Mouse (Mus musculus) urinary bladder, postnatal 10 days (tissue): Measurements from ENCODE around the gene Mindy4.

Experiments used
- DNase-seq: peaks from one replicate; pipeline ENCODE4 v3.0.0; 2022; ENCODE audit warnings: low spot score

The Mindy4 gene

GRCm38 (mm10) chr6:55257246-55257645 is 54.1 kb downstream of the Mindy4 start:
- no peak for DNase-seq

- DNase-seq: no peak
These were observed 55.5 kb downstream of the Mindy4 start for GRCm38 (mm10) chr6:55258428-55259325.

GRCm38 (mm10) chr6:55262161-55262560 is 59.0 kb downstream of the Mindy4 start:
- DNase-seq: no peak

- DNase-seq: no peak
These were observed 60.4 kb downstream of the Mindy4 start for GRCm38 (mm10) chr6:55263490-55264046.

GRCm38 (mm10) chr6:55264741-55265366 is 61.7 kb downstream of the Mindy4 start:
- DNase-seq: no peak

GRCm38 (mm10) chr6:55272952-55273351 is 69.8 kb downstream of the Mindy4 start:
- no peak for DNase-seq

GRCm38 (mm10) chr6:55273463-55273862 is 70.3 kb downstream of the Mindy4 start:
- DNase-seq: no peak

- DNase-seq: no peak
These were observed 71.8 kb downstream of the Mindy4 start for GRCm38 (mm10) chr6:55275000-55275399.

- DNase-seq: no peak
These were observed 72.6 kb downstream of the Mindy4 start for GRCm38 (mm10) chr6:55275786-55276185.

- DNase-seq: no peak
These were observed 73.6 kb downstream of the Mindy4 start for GRCm38 (mm10) chr6:55276692-55277282.

GRCm38 (mm10) chr6:55278086-55278485 is 74.9 kb downstream of the Mindy4 start:
- DNase-seq: no peak

GRCm38 (mm10) chr6:55278520-55278919 is 75.3 kb downstream of the Mindy4 start:
- DNase-seq: no peak

GRCm38 (mm10) chr6:55280979-55281378 is 77.8 kb downstream of the Mindy4 start:
- DNase-seq: no peak

GRCm38 (mm10) chr6:55281687-55282086 is 78.5 kb downstream of the Mindy4 start:
- DNase-seq: no peak

- no peak for DNase-seq
These were observed 79.2 kb downstream of the Mindy4 start for GRCm38 (mm10) chr6:55282348-55282747.

- DNase-seq: no peak
These were observed 82.0 kb downstream of the Mindy4 start for GRCm38 (mm10) chr6:55285218-55285617.

GRCm38 (mm10) chr6:55288007-55288602 is 84.9 kb downstream of the Mindy4 start:
- no peak for DNase-seq

GRCm38 (mm10) chr6:55294549-55295131 is 91.5 kb downstream of the Mindy4 start:
- no peak for DNase-seq

GRCm38 (mm10) chr6:55295325-55295724 is 92.1 kb downstream of the Mindy4 start:
- no peak for DNase-seq

- DNase-seq: no peak
These were observed 96.3 kb downstream of the Mindy4 start for GRCm38 (mm10) chr6:55299482-55299881.

GRCm38 (mm10) chr6:55299917-55300316 is 96.7 kb downstream of the Mindy4 start:
- no peak for DNase-seq

GRCm38 (mm10) chr6:55300704-55301103 is 97.5 kb downstream of the Mindy4 start:
- no peak for DNase-seq
